In genomic region chr16:5538836-5539510, GRCm38 (mm10) we compare ENCODE assay signal across 29 mouse cellular contexts.
DNase-seq lines count a peak whose midpoint lies in the region; ATAC-seq lines count a peak whose summit lies in the region.
"Had no signal": no experiment of that assay in that cellular context is flagged by ENCODE, and none has a peak within 500 bp of the region (broad histone marks: within the 10 kb centered on the region; RNA-seq: fewer than 3 reads in every experiment).

No protein-coding gene starts in this region.

- H3K4me1 ChIP-seq in forebrain, embryonic 13.5 days, result peaks cover 10% of the 10 kb centered on the region
- peaks cover 4% of the 10 kb centered on the region; the same call in 1 of the 2 replicates for H3K4me1 ChIP-seq in forebrain, embryonic 11.5 days (replicated peaks; ENCODE audit: control insufficient read depth, insufficient read depth, low read length)
- H3K4me1 ChIP-seq in hindbrain, embryonic 13.5 days (replicated peaks), result peaks cover 35% of the 10 kb centered on the region
- H3K4me1 ChIP-seq in hindbrain, embryonic 14.5 days (replicated peaks; ENCODE audit: control insufficient read depth, insufficient read depth, low read length), result peaks cover 16% of the 10 kb centered on the region; the same call in 1 of the 2 replicates
- H3K4me1 ChIP-seq in midbrain, embryonic 11.5 days (ENCODE audit: control insufficient read depth, insufficient read depth, low read length), result peaks cover 12% of the 10 kb centered on the region
- H3K4me1 ChIP-seq in midbrain, embryonic 13.5 days (replicated peaks), result peaks cover 30% of the 10 kb centered on the region
- H3K4me1 ChIP-seq: liver, embryonic 15.5 days; lung, embryonic 15.5 days; megakaryocyte, embryonic 14.5 days had no signal

- H3K9ac ChIP-seq in forebrain, embryonic 13.5 days, result no peak overlapping the region
- H3K9ac ChIP-seq in forebrain, embryonic 11.5 days (ENCODE audit: low read length), result no peak overlapping the region
- H3K9ac ChIP-seq in hindbrain, embryonic 13.5 days, result peak overlapping the region; percentile 15; the same call in 1 of the 2 replicates
- no peak overlapping the region for H3K9ac ChIP-seq in hindbrain, embryonic 14.5 days
- H3K9ac ChIP-seq in midbrain, embryonic 11.5 days (ENCODE audit: low read length), result no peak overlapping the region
- no peak overlapping the region for H3K9ac ChIP-seq in midbrain, embryonic 13.5 days (replicated peaks)
- H3K9ac ChIP-seq: embryonic facial prominence, embryonic 13.5 days; heart, embryonic 13.5 days; hindbrain, embryonic 12.5 days; liver, embryonic 15.5 days; lung, embryonic 15.5 days had no signal

- H3K4me3 ChIP-seq in forebrain, embryonic 13.5 days, result no peak overlapping the region
- H3K4me3 ChIP-seq in forebrain, embryonic 11.5 days (ENCODE audit: low read depth, low read length), result no peak overlapping the region
- H3K4me3 ChIP-seq in hindbrain, embryonic 13.5 days, result no peak overlapping the region
- no peak overlapping the region for H3K4me3 ChIP-seq in hindbrain, embryonic 14.5 days (replicated peaks; ENCODE audit: low read length)
- no peak overlapping the region for H3K4me3 ChIP-seq in midbrain, embryonic 11.5 days (ENCODE audit: low read depth, low read length)
- H3K4me3 ChIP-seq in midbrain, embryonic 13.5 days (replicated peaks), result no peak overlapping the region
- H3K4me3 ChIP-seq: embryonic facial prominence, embryonic 13.5 days; heart, embryonic 13.5 days; hindbrain, embryonic 12.5 days; limb, embryonic 10.5 days; liver, embryonic 15.5 days; lung, embryonic 15.5 days; megakaryocyte, embryonic 14.5 days had no signal

- no peak overlapping the region for H3K4me2 ChIP-seq in forebrain, embryonic 13.5 days
- no peak overlapping the region for H3K4me2 ChIP-seq in forebrain, embryonic 11.5 days (ENCODE audit: low read depth, low read length, severe bottlenecking)
- no peak overlapping the region for H3K4me2 ChIP-seq in hindbrain, embryonic 13.5 days
- H3K4me2 ChIP-seq in hindbrain, embryonic 14.5 days (replicated peaks), result no peak overlapping the region
- no peak overlapping the region for H3K4me2 ChIP-seq in midbrain, embryonic 11.5 days
- no peak overlapping the region for H3K4me2 ChIP-seq in midbrain, embryonic 13.5 days (replicated peaks)
- H3K4me2 ChIP-seq: embryonic facial prominence, embryonic 13.5 days; heart, embryonic 13.5 days; hindbrain, embryonic 12.5 days; liver, embryonic 15.5 days; lung, embryonic 15.5 days had no signal

- no peak for DNase-seq in forebrain, embryonic 11.5 days (ENCODE audit: low spot score)
- no peak for DNase-seq in hindbrain, embryonic 14.5 days (ENCODE audit: low spot score)
- peak; percentile 76 for DNase-seq in midbrain, embryonic 11.5 days (ENCODE audit: low spot score, missing footprints)
- peak; percentile 46 to 71 for DNase-seq in layer of hippocampus, postnatal 14 days (ENCODE audit: low spot score in 2 of 2)
- DNase-seq in right cerebral cortex, postnatal 4 days, result no peak
- DNase-seq: adrenal gland, adult 8-10 months; cerebellum, adult 2 months; cerebellum, postnatal 25 days; embryo, embryonic 11 days; gastrocnemius, postnatal 14 days; heart, adult 18-20 months; heart, postnatal 14 days; kidney, adult 9 months; kidney, postnatal 36 days; liver; lung, postnatal 36 days; spleen, adult 18-20 months had no signal

- ATAC-seq in forebrain, embryonic 13.5 days, result peak; percentile 50
- no peak for ATAC-seq in forebrain, embryonic 11.5 days (replicated peaks; ENCODE audit: low FRiP score)
- ATAC-seq in hindbrain, embryonic 13.5 days (ENCODE audit: low FRiP score), result no peak
- ATAC-seq in hindbrain, embryonic 14.5 days (ENCODE audit: low FRiP score), result no peak
- no peak for ATAC-seq in midbrain, embryonic 11.5 days (ENCODE audit: low FRiP score)
- ATAC-seq in midbrain, embryonic 13.5 days, result no peak
- ATAC-seq: activated CD4-positive, CD25-positive, alpha-beta regulatory T cell, adult 4 months; midbrain, embryonic 16.5 days had no signal

- H3K27me3 ChIP-seq in forebrain, embryonic 13.5 days, result peaks cover 12% of the 10 kb centered on the region; the same call in 1 of the 2 replicates
- no peaks in the 10 kb centered on the region for H3K27me3 ChIP-seq in forebrain, embryonic 11.5 days (ENCODE audit: control insufficient read depth, insufficient read depth, low read length)
- 0 out of 2 replicates have a peak, but pooled peaks cover 7% of the 10 kb centered on the region for H3K27me3 ChIP-seq in hindbrain, embryonic 13.5 days
- no peaks in the 10 kb centered on the region for H3K27me3 ChIP-seq in hindbrain, embryonic 14.5 days (ENCODE audit: control insufficient read depth, insufficient read depth, low read length)
- no peaks in the 10 kb centered on the region for H3K27me3 ChIP-seq in midbrain, embryonic 11.5 days (ENCODE audit: control insufficient read depth, insufficient read depth, low read length)
- H3K27me3 ChIP-seq in midbrain, embryonic 13.5 days, result no peaks in the 10 kb centered on the region
- H3K27me3 ChIP-seq: hindbrain, embryonic 12.5 days; liver, embryonic 15.5 days; megakaryocyte, embryonic 14.5 days had no signal

- H3K9me3 ChIP-seq in forebrain, embryonic 13.5 days (replicated peaks), result no peaks in the 10 kb centered on the region
- no peaks in the 10 kb centered on the region for H3K9me3 ChIP-seq in forebrain, embryonic 11.5 days (ENCODE audit: control insufficient read depth, low read length)
- no peaks in the 10 kb centered on the region for H3K9me3 ChIP-seq in hindbrain, embryonic 13.5 days
- no peaks in the 10 kb centered on the region for H3K9me3 ChIP-seq in hindbrain, embryonic 14.5 days (ENCODE audit: control insufficient read depth, low read length)
- H3K9me3 ChIP-seq in midbrain, embryonic 11.5 days (ENCODE audit: control insufficient read depth, low read length), result no peaks in the 10 kb centered on the region
- H3K9me3 ChIP-seq in midbrain, embryonic 13.5 days, result no peaks in the 10 kb centered on the region
- H3K9me3 ChIP-seq: embryonic facial prominence, embryonic 13.5 days; heart, embryonic 13.5 days; hindbrain, embryonic 12.5 days; limb, embryonic 10.5 days; liver, embryonic 15.5 days; lung, embryonic 15.5 days had no signal

- H3K36me3 ChIP-seq in forebrain, embryonic 13.5 days (ENCODE audit: poor library complexity, severe bottlenecking), result no peaks in the 10 kb centered on the region
- H3K36me3 ChIP-seq in forebrain, embryonic 11.5 days (ENCODE audit: control insufficient read depth, insufficient read depth, low read length), result no peaks in the 10 kb centered on the region
- H3K36me3 ChIP-seq in hindbrain, embryonic 13.5 days, result no peaks in the 10 kb centered on the region
- H3K36me3 ChIP-seq in hindbrain, embryonic 14.5 days (replicated peaks; ENCODE audit: control insufficient read depth, insufficient read depth), result no peaks in the 10 kb centered on the region
- H3K36me3 ChIP-seq in midbrain, embryonic 11.5 days (ENCODE audit: control insufficient read depth, insufficient read depth, low read length), result no peaks in the 10 kb centered on the region
- H3K36me3 ChIP-seq in midbrain, embryonic 13.5 days, result no peaks in the 10 kb centered on the region
- H3K36me3 ChIP-seq: embryonic facial prominence, embryonic 13.5 days; heart, embryonic 13.5 days; hindbrain, embryonic 12.5 days; limb, embryonic 10.5 days; liver, embryonic 15.5 days; lung, embryonic 15.5 days had no signal

- 0 out of 2 replicates have a peak overlapping the region, but pooled peaks have one; percentile 15 for H3K27ac ChIP-seq in forebrain, embryonic 13.5 days
- H3K27ac ChIP-seq in forebrain, embryonic 11.5 days (ENCODE audit: low read depth, low read length), result no peak overlapping the region
- no peak overlapping the region for H3K27ac ChIP-seq in hindbrain, embryonic 13.5 days
- no peak overlapping the region for H3K27ac ChIP-seq in hindbrain, embryonic 14.5 days
- no peak overlapping the region for H3K27ac ChIP-seq in midbrain, embryonic 11.5 days (ENCODE audit: low read depth, low read length)
- H3K27ac ChIP-seq in midbrain, embryonic 13.5 days, result no peak overlapping the region
- H3K27ac ChIP-seq: embryonic facial prominence, embryonic 13.5 days; heart, embryonic 13.5 days; hindbrain, embryonic 12.5 days; limb, embryonic 10.5 days; liver, embryonic 15.5 days; lung, embryonic 15.5 days had no signal

- 49% methylated on average over 10 of the region's 10 CpGs for WGBS in forebrain, embryonic 13.5 days
- 57% methylated on average over 10 of the region's 10 CpGs for WGBS in forebrain, embryonic 11.5 days
- 56% methylated on average over 10 of the region's 10 CpGs for WGBS in hindbrain, embryonic 13.5 days
- WGBS in hindbrain, embryonic 14.5 days, result 54% methylated on average over 10 of the region's 10 CpGs
- 60% methylated on average over 10 of the region's 10 CpGs for WGBS in midbrain, embryonic 11.5 days
- WGBS in midbrain, embryonic 13.5 days, result 46% methylated on average over 10 of the region's 10 CpGs

Comparison
In these comparisons a context has a peak if more than half of its experiments do, and no peak if none do; other contexts are left out.
1. DNase-seq: peak in midbrain, embryonic 11.5 days (single experiment) and layer of hippocampus, postnatal 14 days (2 of 2); none in forebrain, embryonic 11.5 days (single experiment), hindbrain, embryonic 14.5 days (single experiment) and right cerebral cortex, postnatal 4 days (single experiment).